Mouse (Mus musculus) E14TG2a.4 (cell line): ENCODE data around the gene Acoxl.
A peak's percentile ranks its signal among the peaks of the same experiment; 100 is the strongest.

ENCODE experiments used
- H3K27me3 ChIP-seq: 2 replicates; pipeline ENCODE4 v1.6.1; 2014; ENCODE audit warnings: low read length, control low read depth; ENCODE audit not compliant: insufficient read depth
- H3K36me3 ChIP-seq: 2 replicates; pipeline ENCODE4 v1.6.1; 2014; ENCODE audit warnings: low read length, control low read depth; ENCODE audit not compliant: insufficient read depth
- H3K4me1 ChIP-seq: replicated peaks from 2 replicates; pipeline ENCODE4 v1.6.1; 2014; ENCODE audit warnings: low read depth, low read length, control low read depth
- H3K4me3 ChIP-seq: replicated peaks from 2 replicates; pipeline ENCODE4 v1.5.1; 2014; ENCODE audit warnings: mild to moderate bottlenecking, low read length
- H3K9me3 ChIP-seq: 2 replicates; pipeline ENCODE4 v1.6.1; 2014; ENCODE audit warnings: low read length, control low read depth
- CTCF ChIP-seq: conservative IDR thresholded peaks from 2 replicates; pipeline ENCODE4 v1.5.1; 2014; ENCODE audit warnings: low read length
- NANOG ChIP-seq: IDR thresholded peaks from 2 replicates; pipeline ENCODE4 v1.6.1; 2014; ENCODE audit warnings: borderline replicate concordance, low read length, mixed read lengths
- POU5F1 ChIP-seq: IDR thresholded peaks from 2 replicates; pipeline ENCODE4 v1.6.1; 2014; ENCODE audit warnings: low read length, borderline replicate concordance

Acoxl gene

DNA sequence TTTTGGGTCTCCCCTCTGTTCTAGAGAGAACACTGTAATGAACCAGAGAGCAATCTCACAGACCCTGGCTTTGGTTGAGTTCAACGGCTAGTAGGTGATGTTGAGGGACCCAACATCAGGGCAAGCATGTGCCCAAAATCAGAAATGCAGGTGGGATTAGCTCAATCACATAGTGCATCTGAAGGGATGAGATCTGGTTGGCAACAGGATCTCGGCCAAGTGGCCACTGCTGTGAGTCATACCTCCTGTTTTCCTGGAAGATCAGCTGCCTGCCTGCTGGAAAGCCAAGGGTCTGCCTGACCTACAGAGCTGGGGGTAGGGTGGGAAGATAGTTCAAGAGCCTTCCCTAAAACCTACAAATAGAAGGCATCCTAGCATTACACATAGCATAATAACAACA lies 185.2 kb downstream of the Acoxl start:
- Histone ChIP-seq H3K27me3 (no peaks in the 10 kb centered on the region), H3K36me3 (no peaks in the 10 kb centered on the region), H3K9me3 (no peaks in the 10 kb centered on the region), H3K4me3 (no peak overlapping the region), H3K4me1 (peaks cover 6% of the 10 kb centered on the region)
- TF ChIP-seq NANOG = no peak
- no peak for TF ChIP-seq POU5F1
- TF ChIP-seq CTCF = no peak

DNA sequence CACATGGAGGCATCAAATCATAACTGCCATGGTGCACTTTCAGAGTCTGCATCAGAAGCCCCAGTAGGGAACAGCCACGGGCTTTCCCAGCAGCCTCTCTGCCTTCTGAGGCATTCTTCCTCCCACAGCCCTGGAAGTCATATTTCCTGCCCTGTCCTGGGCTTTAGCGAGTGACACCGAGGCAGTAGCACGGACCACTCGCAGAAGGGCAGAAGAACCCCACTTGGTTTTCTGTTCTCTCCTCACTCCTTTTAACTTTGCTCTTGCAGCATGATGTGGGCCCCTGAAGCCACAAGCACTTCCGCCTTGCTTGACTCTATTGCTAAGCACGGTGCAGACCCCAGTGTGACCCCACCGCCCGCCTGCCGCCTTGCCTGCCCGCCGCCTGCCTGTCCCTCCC lies 189.0 kb downstream of the Acoxl start:
- no peaks in the 10 kb centered on the region; the same call in 1 of the 2 replicates for H3K27me3 ChIP-seq
- H3K4me1 ChIP-seq = peaks cover 17% of the 10 kb centered on the region
- no peaks in the 10 kb centered on the region for H3K9me3 ChIP-seq
- peak overlapping the region; percentile 44 for H3K4me3 ChIP-seq
- no peaks in the 10 kb centered on the region for H3K36me3 ChIP-seq
- TF ChIP-seq CTCF (no peak), NANOG (no peak), POU5F1 (no peak)

- Histone ChIP-seq H3K9me3 (no peaks in the 10 kb centered on the region), H3K27me3 (no peaks in the 10 kb centered on the region; the same call in 1 of the 2 replicates), H3K4me1 (peaks cover 17% of the 10 kb centered on the region), H3K4me3 (no peak overlapping the region), H3K36me3 (no peaks in the 10 kb centered on the region)
- TF ChIP-seq CTCF = no peak
- TF ChIP-seq POU5F1 = no peak
- TF ChIP-seq NANOG = no peak
Observed at GRCm38 (mm10) chr2:128029968-128030367, 191.3 kb downstream of the Acoxl start.

- TF ChIP-seq POU5F1 = no peak
- no peak for TF ChIP-seq CTCF
- TF ChIP-seq NANOG = no peak
- Histone ChIP-seq H3K27me3 (no peaks in the 10 kb centered on the region; the same call in 1 of the 2 replicates), H3K4me1 (peaks cover 17% of the 10 kb centered on the region), H3K36me3 (no peaks in the 10 kb centered on the region), H3K4me3 (no peak overlapping the region), H3K9me3 (no peaks in the 10 kb centered on the region)
Observed at GRCm38 (mm10) chr2:128032111-128032510, 193.4 kb downstream of the Acoxl start.

GRCm38 (mm10) chr2:128033503-128033902 lies 194.8 kb downstream of the Acoxl start:
- TF ChIP-seq NANOG = no peak
- TF ChIP-seq CTCF = no peak
- no peak for TF ChIP-seq POU5F1

GRCm38 (mm10) chr2:128034066-128034665 lies 195.5 kb downstream of the Acoxl start:
- Histone ChIP-seq H3K36me3 (no peaks in the 10 kb centered on the region), H3K4me1 (peaks cover 11% of the 10 kb centered on the region; the same call in 1 of the 2 replicates), H3K4me3 (no peak overlapping the region), H3K27me3 (no peaks in the 10 kb centered on the region; the same call in 1 of the 2 replicates), H3K9me3 (peaks cover 9% of the 10 kb centered on the region)
- TF ChIP-seq NANOG (no peak), CTCF (no peak)

More at GRCm38 (mm10) chr2:128033503-128033902, 194.8 kb downstream of the Acoxl start:
- Histone ChIP-seq H3K4me3 (no peak overlapping the region), H3K4me1 (peaks cover 11% of the 10 kb centered on the region; the same call in 1 of the 2 replicates), H3K27me3 (no peaks in the 10 kb centered on the region; the same call in 1 of the 2 replicates), H3K9me3 (peaks cover 3% of the 10 kb centered on the region; the same call in 1 of the 2 replicates), H3K36me3 (no peaks in the 10 kb centered on the region)

- peaks cover 14% of the 10 kb centered on the region for H3K9me3 ChIP-seq
- H3K36me3 ChIP-seq = no peaks in the 10 kb centered on the region
- no peak for TF ChIP-seq CTCF
- TF ChIP-seq NANOG = no peak
- no peak for TF ChIP-seq POU5F1
- no peaks in the 10 kb centered on the region for H3K4me1 ChIP-seq
- H3K4me3 ChIP-seq = no peak overlapping the region
- no peaks in the 10 kb centered on the region for H3K27me3 ChIP-seq
Observed at GRCm38 (mm10) chr2:128038259-128038890, 199.7 kb downstream of the Acoxl start.

DNA sequence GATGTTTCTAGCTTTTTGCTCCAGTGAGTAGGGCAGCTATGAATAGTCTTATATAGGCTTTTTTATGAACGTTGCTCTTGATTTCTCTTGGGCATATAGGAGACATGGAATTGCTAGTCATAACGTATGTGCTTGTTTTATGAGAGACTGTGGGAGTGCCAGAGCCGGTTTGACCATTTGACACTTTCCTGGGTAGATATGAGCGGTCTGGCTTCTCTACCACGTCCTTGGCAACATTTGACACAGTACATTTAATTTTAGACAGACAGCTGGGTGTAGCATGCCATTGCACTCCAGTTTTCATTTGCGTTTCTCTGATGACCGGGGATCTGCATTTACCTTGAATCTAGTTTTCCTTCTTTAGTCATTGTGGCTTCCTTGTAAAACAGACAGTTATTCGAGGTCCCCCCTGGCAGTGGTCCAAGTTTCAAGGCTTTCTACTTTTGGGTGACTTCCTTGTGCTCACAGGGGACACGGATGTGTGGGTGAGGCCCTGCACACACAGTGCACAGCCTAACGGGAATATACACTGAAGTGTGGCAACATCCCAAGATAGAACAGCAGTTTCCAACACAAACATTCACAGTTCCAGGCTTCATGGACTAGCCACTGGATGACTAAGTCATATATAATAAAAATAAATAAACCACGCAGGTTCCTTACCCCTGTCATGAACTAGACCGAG lies 202.5 kb downstream of the Acoxl start:
- peaks cover 14% of the 10 kb centered on the region for H3K9me3 ChIP-seq
- H3K36me3 ChIP-seq = no peaks in the 10 kb centered on the region
- TF ChIP-seq NANOG (no peak), POU5F1 (no peak), CTCF (no peak)

More for the DNA sequence above, 202.5 kb downstream of the Acoxl start:
- Histone ChIP-seq H3K27me3 (no peaks in the 10 kb centered on the region), H3K4me3 (no peak overlapping the region), H3K4me1 (no peaks in the 10 kb centered on the region)
